Mouse (Mus musculus) mammary gland, adult 2 months (tissue): Measurements from ENCODE around the gene Rdh14. TPM values are rescaled to one million over a fixed set of nuclear protein-coding genes. Genes with fewer than 3 reads are reported as not detected.

ENCODE experiments used
- polyA plus RNA-seq: library from polyadenylated mRNA; depleted of rRNA; stranded (reverse); fragments of >200 nt; gene quantifications from 2 replicates; pipeline ENCODE4 v1.2.3, GENCODE M21; 2012; ENCODE audit warnings: low replicate concordance; rRNA removed

Rdh14 gene
- 12.7 and 15.6 TPM in 2 replicates for polyA plus RNA-seq

GRCm38 (mm10) chr12:10390671-10391441, at the start of gene Rdh14:
Gene Rdh14, plus strand, starts transcription at chr12:10390772.

GRCm38 (mm10) chr12:10369673-10370072, 20.9 kb upstream of the Rdh14 start, which contains the start of gene Nt5c1b:
Gene Nt5c1b, plus strand, starts transcription at chr12:10369973.

Other genes starting within 250 kb of the Rdh14 start
- not detected in 2 replicates for gene Nt5c1b, start 20.8 kb upstream of the Rdh14 start, polyA plus RNA-seq